Mouse (Mus musculus): ENCODE results near the gene Chrna1.

Gene Chrna1

DNA sequence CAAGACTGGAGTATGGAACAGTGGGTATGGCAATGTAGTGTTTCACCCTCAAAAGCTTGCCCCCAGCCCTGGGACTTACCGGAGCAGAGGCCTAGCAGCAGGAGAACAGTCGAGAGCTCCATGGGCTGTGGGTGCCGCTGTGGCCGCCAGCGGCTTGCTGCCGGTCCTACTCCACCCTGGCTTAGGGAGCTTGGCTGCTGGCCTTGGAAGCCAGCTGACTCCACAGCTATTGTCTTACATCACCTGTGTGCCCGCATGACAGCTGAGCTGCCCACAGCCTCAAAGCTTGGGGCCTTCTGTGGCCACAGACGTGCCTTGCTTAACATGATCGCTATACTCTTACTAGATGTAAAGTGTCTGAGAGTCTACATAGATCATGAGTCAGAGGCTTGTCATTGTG is at the start of gene Chrna1:
Chrna1 (minus strand) TSS at position 173 of the 400 bp plus-strand sequence.
- no peak for DNase-seq

DNA sequence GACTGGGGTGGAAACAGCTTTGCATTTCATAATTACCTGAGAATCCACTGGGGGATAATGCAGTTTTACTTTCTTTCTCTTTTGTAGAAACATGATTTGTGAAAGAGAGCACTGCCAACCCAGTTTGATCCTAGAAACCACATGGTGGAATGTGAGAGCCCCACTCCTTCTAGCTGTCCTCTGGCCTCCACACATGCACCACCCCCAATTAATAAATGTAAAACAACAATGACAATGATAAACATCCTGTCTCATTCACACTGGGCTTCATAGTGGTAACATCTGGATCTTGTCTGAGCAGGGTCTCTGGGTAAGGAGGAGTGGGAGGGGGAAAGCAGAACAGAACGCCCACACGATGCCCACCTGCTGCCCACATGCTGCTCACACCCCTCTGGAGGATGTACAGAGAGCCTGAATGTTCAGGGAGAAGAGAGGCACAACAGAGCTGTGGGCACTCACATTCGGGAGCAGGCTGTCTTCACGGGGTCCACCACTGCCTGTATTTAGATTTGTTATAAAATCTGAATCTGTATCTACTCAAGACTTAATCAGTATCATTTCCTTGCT is 38.4 kb upstream of the Chrna1 start:
- no peak for DNase-seq

DNA sequence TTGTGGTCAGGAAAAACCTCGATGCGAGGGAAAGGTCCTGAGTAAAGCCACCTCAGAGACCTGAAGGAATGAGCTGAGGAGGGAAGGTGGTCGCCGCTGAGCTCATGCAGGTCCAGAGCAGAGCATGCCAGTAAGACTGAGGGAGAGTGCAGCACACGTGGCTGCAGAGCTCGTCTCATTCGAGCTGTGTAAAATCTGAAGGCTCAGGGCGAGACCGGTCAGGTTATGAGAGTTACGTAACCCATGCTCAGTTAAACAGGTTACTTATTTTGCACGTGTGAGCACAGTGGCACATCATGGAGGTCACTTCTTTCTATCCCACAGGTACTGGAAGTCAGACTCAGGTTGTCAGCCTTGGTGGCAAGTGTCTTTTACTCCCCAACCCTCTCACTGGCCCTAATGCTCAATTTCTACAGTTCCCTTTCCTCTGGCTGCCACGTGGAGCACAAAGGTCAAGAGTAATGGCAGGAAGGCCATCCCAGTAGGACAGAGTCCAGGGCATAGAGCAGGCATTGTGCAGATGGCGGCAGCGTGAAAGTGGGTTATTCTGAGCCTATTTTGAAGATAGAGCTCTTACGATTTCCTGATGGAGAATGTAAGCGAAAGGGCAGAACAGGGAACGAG is 36.4 kb upstream of the Chrna1 start:
- peak; percentile 77 for DNase-seq

DNA sequence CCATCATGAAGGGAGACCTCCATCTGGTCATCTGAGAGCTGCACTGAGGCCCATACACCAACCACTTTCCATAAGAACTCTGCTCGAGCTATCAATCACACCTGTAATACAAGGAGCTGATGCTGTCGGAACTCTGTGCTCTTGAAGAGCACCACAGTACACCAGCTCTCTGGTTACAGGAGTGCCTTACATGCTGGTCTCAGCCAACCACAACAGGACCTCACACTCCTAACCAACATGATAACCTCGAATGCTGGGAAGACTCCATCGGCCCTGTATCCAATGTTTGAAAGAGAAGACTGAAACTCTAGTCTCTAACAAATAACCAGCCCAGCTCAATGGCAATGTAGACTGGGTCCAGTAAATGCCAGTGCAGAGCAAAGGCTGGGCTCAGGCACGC is 35.3 kb upstream of the Chrna1 start:
- no peak for DNase-seq

DNA sequence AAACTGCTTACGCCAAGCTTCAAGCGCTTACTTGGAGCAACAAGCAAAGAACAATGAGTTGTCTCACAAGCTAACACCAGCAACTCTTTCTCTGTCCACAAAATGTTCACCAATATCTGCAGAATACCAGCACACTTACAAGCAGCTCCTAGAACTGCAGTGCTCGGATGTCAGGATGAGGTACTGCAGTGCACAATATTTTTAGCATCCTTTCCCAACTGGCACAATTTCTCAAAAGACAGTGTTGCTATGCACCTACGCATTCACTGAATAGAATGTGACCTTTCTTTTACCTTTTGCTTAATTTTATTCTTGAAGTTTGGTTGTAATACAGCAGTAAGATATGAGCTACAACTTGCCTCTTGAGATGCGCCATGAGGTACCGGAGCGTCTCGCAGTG is 34.2 kb upstream of the Chrna1 start:
- no peak for DNase-seq

DNA sequence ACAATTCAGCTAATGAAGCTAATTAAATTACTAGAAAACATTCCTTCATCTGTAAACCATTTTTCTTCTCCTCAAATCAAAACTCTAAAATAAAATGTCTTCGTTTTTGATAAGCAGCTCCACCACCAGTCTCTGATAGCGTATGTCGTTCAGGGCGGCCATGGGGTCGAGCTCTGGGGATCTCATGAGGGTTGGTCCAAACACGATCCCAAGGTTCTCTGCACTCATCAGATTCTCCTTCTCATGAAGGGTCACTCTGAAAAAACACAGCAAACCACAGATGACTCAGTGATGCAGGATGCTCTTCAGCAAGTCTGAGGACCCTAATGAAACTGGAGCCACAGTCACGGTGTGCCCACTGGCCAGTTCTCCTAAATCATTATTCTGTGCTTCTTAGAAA is 32.8 kb upstream of the Chrna1 start:
- DNase-seq: no peak

DNA sequence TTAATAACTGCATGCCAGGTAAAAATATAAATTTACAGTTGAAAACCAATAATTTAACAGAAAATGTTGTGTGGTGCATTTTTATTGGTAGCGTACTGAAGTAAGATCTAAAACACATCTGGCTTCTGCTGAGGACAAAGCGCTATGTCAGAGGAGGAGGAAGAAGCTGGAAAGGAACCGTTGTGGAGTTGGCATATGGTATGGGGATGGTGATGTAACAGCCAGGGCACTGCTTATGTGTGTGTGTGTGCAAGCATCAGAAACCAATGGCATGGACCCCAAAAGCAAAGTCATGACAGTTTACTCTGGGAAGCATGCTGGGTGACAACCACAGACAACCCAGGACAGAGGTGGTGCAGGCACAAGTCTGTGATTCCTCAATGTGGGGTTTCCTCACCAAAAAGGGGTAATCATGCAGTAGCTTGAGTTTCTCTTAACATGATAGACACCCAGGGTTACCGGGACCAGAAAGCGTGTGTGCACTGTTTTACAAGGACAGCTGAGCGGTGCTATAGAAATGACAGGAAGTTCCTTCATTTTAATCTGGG is 32.3 kb upstream of the Chrna1 start:
- no peak for DNase-seq

DNA sequence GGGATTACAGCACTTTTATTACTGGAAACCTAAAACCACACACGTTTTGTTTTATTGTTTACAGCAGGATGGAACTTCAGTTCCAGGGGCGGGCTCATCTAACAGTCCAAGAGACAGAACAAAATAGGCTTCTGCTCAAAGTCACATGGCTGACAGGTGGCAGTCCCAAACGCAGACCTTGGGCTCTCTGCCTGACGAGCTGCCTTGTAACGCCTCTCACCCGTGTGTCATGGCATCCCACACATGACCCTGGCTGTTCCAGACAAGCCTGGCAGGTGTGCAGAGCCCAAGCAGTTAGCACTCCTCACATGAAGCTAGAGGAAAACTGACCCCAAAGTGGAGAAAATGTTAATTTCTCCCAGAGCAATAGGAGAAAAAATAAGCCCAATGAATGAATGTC is 31.7 kb upstream of the Chrna1 start:
- no peak for DNase-seq

DNA sequence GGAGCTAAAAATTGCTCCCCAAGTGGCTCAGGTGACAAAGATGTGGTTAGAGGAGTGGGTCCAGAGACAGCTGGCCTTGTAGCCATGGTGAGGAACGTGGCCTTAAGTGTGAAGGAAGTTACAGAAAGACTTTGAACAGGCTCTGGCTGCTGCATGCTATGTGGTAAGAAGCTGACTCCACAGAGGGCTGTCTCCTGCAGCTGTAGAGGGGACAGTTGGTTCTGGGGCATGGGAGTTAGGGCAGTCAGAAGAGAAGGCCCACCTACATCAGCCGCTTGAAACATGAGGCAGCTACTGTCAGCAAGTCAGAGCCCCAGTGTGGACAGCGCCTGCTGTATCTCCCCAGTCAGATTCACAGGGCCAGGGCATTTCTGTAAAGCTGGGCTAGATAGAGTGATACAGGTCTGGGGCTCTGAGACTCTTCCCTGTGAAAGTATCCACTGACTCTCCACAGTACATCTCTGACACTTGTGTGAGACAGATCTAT is 29.6 kb upstream of the Chrna1 start:
- no peak for DNase-seq

DNA sequence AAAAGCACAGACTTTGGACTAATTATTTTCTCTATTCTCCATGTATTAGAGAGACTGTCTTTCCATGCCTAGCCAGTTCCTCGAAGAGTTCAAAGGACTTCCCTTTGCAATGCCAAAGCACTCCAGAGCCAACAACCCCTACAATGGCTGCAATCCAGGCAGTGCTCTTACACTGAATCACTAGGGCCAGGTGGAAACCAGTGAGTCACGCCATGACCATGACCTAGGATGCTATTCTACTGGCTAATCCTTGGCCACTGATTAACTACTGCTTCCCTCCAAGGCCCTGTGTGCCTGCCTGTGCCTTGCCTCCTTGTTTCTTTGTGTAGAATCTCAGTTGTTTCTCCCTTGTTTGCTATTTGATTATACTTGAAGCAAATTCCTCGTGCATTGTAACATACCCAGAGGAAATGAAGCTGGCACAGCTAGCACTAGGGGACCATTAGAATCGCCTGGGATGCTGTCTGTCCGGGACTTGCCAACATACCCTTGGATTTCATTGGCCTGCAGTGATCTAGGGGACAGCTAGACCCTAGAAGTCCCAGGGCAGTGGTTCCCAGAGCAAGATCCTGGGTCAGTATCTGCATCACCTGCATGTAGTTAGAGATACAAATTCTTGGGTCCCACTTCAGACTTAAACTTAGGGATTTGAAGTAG is 29.1 kb upstream of the Chrna1 start:
- DNase-seq: peak; percentile 88

DNA sequence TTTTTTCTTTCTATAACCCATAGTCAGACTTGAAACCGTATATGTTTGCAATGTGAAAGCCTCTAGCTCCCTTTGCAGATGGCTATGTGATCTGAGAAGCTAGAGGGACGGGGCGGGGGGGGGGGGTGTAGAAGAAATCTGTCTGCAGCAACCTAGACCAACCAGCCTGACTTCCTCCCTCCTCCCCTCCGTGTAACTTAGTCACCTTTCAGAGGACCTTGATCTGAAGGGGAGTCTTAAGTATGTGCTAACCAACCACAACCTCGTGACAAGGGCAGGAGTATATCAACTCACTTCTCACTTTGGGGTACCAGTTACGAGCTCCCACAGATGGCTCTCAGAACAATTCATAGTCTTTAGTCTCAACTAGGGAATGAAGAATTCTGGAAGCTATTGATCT is 28.3 kb upstream of the Chrna1 start:
- no peak for DNase-seq

DNA sequence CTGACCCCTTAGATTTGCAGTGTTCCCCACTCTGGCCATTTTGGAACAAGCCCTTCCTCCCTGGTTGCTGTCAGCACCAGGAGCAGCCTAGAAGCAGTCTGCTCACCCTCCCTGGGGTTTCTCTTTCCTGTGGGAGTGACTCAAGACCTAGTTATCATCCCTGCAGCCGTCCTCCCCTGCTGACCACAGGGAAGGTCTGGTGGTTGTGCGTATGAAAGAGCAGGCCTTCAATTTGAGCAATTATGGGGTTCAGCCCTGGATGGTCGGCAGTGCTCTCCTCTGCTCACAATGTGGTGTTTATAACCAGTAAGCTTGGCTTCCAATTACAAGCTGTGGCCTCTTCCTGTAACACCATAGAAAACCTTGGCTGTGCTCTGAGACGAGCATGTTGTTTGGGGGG is 27.5 kb upstream of the Chrna1 start:
- DNase-seq: no peak

DNA sequence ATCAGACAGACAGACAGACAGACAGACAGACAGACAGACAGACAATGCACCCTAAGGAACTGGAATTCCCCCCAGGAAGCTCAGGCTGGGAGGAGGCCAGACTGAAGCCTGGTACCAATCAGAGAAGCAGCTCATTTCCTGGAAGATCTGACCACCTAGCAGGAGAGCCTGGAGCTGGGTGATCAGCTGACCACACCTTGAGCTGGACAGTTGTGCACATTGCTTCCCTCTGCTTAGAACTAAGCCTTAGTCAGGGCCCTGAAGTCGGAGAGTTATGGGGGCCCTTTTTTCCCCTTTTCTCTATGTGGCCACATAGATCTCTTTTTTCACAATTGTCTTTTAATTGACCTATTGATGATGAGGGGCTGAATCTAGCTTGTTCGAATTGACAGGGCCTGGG is 27.0 kb upstream of the Chrna1 start:
- DNase-seq: no peak

DNA sequence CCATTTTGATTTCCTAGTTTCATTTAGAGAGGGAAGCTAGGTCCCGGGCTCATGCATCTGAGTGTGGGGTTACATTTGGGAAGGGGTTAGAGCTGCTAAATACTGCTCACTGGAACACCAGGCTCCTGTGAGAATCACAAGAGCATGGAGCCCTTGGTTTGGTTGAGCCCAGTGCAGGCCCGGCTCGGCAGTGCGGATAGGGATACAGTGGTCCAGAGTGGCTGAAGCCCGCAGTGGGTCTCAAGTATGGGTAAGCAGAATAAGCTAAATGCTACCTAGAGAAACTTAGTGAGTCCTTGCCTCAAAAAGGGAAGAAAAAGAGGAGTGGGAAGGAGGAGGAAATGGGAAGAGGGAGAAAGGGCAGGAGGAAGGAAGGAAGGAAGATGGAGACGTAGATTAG is 26.5 kb upstream of the Chrna1 start:
- no peak for DNase-seq

DNA sequence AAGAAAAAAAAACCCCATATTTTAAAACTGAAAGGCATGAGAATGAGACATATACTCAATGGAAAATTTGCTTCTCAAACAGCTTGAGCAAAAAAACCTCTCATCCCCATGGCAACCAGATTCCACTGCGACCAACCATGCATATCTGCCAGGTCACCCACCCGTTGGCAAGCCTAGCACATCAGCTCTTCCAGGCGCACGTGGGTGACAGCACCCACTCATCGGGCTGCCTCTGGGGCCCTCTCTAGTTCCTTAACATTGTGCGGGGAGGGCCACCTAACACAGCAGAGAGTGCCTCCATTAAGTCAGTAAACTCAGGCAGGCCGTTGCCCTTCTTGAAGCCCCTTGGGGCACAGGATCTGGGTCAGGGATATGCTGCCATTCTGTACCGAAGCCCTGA is 24.9 kb upstream of the Chrna1 start:
- peak; percentile 61 for DNase-seq

DNA sequence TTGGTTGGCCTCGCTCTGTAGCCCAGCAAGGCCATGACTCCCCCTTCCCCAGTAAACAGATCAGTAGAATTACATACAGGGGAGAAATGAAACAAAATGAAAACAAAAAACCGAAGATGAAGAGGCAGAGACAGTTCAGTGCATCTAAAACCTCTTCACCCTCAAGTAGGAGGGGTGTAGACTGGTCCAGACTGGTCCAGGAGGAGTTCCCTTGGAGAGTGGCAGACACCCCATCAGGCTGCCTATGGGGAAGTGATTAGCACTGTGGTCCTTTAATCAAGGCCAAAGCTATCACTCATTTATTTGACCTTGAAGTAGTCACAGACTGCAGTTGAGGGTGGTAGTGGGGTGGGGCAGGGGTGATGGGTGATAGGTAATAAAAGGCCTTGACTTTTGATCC is 24.4 kb upstream of the Chrna1 start:
- DNase-seq: no peak

DNA sequence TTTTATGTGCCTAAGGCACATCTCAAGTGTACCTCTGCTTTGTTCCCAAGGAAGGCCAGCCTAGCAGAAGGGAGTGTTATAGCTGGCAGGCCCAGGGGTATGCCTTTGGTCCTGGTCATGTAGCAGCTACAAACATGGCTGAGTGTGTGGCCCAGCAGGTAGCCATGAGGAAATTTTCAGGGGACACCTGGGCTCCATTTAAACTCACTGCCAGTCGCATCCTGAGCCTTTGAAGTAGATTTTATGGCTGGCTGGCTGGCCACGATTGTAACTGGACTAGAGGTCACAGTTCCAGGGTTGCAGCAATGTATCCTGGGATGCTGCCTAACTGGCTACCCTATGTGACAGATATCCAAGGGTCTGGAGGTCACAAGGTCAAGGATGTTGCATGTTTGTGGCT is 20.5 kb upstream of the Chrna1 start:
- DNase-seq: no peak

DNA sequence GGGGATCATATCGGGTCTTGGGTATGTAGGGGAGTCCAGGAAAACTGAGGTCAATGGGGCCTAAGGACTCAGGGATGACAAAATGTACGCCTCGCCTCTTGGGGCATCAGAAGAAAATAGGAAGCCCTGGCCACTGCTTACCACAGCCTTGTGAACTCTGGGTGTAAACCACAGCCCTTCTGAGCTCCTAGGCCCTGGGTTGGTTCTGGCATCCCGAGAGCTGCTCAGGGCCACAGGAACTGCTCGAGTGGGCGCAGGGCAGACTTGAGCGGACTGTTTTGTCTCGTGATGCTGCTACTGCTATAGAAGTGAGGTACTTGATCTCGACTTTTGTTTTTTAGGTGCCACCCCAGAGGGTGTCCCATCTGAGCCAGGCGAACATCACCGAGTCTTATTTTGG is 17.6 kb upstream of the Chrna1 start:
- no peak for DNase-seq

DNA sequence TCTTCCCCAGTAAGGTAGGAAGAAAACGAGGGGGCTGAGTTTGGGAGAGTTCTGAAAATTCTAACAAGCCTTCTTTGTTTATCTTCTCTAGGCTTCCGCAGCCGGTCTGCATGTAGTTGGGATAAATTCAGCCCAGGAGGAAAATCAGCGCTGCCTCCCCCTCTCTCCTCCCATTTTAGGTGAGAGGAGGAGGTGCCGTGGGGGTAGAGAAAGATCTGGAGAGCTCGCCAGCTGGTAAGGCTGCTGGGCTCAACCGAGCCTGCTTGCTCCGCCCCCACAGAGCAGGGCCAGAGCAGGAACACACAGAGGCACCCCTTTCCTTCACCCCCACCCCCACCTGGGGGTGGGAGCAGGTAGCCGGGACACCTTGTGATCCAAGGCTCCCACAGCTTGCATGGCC is 16.6 kb upstream of the Chrna1 start:
- peak; percentile 12 for DNase-seq

DNA sequence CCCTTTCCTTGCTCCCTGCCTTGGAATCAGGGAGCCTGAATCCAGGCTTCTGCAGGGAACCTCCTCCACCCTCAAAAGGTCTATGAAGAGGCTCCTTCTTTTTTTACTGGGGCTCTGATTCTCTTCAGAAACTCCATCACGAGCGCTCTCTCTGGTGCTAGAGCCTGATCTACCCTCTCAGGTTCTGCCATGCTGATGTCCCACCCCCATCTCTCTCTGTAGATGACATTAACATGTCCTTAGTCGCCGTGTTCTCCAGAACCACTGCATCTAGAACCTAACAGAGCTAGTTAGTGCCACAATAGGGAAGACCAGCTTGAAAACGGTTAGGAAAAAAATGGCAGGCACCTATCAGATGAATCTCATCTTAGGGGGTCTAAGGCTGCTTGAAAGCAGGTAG is 16.2 kb upstream of the Chrna1 start:
- DNase-seq: no peak

DNA sequence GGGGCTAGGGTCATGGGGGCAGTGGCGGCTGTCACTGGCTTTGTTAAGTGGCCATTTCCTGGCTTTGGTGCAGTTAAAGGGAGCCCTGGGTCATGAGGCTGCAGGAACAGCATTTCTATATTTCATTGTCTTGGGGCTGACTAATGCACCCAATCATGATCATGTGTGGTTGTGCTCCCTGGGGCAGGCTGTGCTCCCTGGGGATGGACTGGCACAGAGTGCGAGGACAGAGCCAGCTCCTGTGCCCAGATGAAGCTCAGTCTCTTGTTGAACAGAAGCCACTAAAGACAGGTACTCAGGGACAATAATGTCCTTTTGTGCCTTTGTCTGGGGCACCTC is 12.9 kb upstream of the Chrna1 start:
- no peak for DNase-seq

DNA sequence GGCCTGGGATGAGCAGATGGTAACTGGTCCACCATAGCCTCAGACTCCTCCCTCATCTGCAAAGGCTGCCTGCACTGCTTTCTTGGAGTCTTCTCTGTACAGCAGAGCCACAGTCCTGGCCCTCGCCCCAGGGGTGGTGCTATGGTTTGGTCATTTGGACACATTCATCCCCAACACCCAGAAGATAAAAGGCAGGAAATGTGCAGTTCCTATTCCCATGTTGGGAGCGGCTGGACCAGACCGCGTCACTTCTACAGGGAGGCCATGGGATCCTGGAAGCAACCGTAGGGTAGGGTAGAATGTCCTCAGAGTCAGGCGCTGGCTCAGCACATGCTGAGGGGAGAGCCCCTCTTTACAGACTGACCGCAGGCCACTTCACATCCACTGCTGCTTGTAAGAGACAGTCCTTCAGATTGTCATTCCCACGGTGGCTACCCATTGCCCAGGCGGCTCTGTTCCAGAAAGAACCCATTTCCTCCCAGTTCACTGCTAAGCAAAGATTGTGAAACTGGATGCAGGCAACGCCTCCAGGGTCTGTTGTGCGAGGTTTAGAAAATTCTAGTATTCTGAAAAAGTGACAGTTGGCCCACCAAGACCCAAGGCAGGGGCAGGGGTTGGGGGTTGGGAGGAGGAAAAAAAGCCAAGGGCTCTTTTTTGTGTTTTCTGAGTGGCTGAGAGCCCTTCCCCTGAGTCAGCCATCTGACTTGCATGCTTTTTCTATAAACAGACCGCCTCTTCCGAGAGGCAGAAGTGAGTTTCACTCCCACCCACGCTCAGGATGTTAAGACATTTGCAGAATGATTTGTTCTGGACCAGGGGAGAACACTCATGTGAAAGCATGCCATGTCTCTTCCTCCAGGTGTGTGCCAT is 12.3 kb upstream of the Chrna1 start:
- DNase-seq: peak; percentile 38

DNA sequence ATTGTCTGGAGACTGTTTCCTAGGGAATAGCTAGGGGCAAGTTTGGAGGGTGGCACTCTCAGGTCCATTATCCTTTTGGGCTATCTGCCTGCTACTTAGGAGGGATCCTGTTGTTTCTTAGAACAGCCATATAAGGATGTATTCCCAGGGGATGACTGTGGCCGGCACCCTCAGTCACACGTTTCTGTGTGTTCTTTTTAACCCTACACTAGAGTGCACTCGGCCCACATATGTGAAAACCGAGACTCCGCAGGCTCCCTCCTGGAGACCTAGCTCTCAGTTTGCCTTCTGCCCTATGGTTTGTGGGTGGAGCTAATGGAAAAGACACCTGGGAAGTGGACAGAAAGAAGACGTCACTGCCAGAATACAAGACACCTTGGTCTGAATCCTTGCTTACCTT is 11.1 kb upstream of the Chrna1 start:
- no peak for DNase-seq

DNA sequence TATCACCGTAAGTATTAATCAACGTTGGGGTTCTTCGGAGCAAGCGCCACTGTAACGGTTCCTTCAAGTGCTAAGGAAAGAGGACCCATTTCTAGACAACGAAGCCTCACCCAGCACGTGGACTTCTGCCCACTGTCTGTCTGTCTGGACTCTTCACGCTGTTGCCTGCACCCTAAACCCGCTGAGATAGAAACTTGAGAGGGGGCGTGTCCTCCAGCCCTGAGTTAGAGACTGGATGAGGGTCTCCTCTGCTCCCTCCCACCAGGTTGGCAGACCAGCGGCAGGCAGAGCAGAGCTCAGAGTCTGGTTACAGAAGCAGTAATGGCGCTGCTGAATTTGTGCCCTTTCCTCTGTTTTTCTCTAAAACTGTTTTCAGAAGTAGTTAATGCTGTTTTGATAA is 10.0 kb upstream of the Chrna1 start:
- no peak for DNase-seq

Data from kidney, adult 11 months (tissue).